Mouse (Mus musculus): ENCODE measurements around the gene Hdac4.

- no peak for TF ChIP-seq CTCF (IDR thresholded peaks at IDR 0.05)
- no peak for TF ChIP-seq EP300 (IDR thresholded peaks at IDR 0.05)
These were observed 274.2 kb downstream of the Hdac4 start for GRCm38 (mm10) chr1:91921279-91921678.
